Mouse (Mus musculus) left cerebral cortex, postnatal 14 days (tissue): ENCODE data around the gene Gm10382. TPM values are rescaled to one million over a fixed set of nuclear protein-coding genes. Genes with fewer than 3 reads are reported as not detected.

Experiments used
- total RNA-seq, 2 experiments: library from RNA; stranded (reverse); gene quantifications; 2 replicates each; pipeline ENCODE4 v1.2.3; 2021

The Gm10382 gene
- total RNA-seq, 2 experiments from 2014 or later, result 0.37 TPM; not detected in 1

Other genes starting within 250 kb of the Gm10382 start
- gene Ncor2, start 210.1 kb upstream of the Gm10382 start, total RNA-seq, result 100 to 1,000 TPM; 171 to 175 TPM
- gene Scarb1, start 48.2 kb upstream of the Gm10382 start, total RNA-seq, result 10 to 100 TPM; 36.9 to 41.1 TPM
- gene Ubc, start 880 bp downstream of the Gm10382 start, total RNA-seq, result 100 to 1,000 TPM; 752 to 821 TPM
- 10 to 100 TPM; 10.1 to 10.9 TPM for gene Dhx37, start 44.8 kb downstream of the Gm10382 start, total RNA-seq
- gene Bri3bp, start 52.2 kb downstream of the Gm10382 start, total RNA-seq, result 10 to 100 TPM; 81.0 to 85.6 TPM
- gene Aacs, start 86.5 kb downstream of the Gm10382 start, total RNA-seq, result 10 to 100 TPM; 62.2 to 68.4 TPM
- gene Tmem132b, start 142.5 kb downstream of the Gm10382 start, total RNA-seq, result 100 to 1,000 TPM; 136 to 152 TPM